Mouse (Mus musculus): ENCODE data around the gene Iqca.

Iqca gene

GRCm38 (mm10) chr1:90131982-90132381 is 21.2 kb downstream of the Iqca start:
- DNase-seq, result no peak

- no peak for DNase-seq
Measured at GRCm38 (mm10) chr1:90124561-90124960, 28.6 kb downstream of the Iqca start.

DNA sequence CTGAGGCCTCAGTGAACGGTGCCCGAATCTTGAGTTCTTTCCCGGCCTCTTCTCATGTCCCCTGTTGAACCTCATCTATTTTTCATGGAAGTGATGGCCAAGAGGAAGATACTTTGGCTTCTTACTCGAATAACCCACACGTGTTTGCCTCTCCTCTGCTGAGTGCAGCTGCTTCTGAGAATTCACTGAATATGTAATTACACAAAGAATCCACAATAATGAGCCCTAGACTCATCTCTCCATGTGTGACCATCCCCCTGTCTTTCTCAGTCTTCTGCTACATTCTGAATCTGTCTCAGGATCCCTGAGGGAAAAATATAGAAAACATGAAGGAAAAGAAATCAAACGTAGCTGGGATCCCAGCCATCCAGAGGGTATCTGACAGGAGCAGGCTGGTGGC is 32.5 kb downstream of the Iqca start:
- no peak for DNase-seq

DNA sequence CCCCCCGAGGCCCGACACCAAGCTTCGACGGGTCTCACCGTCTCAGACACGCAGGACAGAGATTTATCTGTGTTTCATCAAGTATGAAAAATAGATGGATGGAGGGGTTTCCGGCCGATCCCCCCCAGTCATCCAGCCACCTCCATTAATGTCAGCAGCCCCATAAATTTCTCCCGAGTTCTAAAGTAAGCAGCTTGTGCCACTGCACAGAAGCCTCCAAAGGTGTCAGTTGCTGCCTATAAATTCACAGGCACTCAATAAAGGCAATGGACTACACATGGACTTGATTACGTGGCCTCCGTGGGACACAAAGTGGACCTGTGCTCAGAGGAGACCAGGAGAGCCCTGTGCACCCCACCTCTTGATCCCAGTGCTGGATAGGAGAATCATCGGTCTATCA is 34.0 kb downstream of the Iqca start:
- DNase-seq, result no peak

- no peak for DNase-seq
Measured at GRCm38 (mm10) chr1:90117207-90117606, 36.0 kb downstream of the Iqca start.

DNA sequence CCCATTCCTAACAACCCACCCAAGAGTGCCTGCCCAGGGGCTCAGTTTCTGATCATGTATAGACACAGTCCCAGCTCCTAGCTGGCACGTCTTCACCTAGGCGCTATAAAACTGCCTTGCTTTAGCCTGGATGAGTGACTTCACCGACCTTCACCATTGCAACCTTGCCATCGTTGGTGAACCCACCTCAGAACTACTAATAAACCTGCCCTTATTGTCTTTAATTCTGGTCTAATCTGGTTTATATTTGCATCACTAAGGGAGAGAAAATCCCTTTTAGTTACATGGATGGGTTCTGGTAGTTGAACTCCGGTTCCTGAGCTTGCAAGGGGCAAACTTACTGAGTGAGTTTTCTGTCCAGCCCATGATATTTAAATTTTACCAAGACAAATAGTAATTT is 38.6 kb downstream of the Iqca start:
- no peak for DNase-seq

DNA sequence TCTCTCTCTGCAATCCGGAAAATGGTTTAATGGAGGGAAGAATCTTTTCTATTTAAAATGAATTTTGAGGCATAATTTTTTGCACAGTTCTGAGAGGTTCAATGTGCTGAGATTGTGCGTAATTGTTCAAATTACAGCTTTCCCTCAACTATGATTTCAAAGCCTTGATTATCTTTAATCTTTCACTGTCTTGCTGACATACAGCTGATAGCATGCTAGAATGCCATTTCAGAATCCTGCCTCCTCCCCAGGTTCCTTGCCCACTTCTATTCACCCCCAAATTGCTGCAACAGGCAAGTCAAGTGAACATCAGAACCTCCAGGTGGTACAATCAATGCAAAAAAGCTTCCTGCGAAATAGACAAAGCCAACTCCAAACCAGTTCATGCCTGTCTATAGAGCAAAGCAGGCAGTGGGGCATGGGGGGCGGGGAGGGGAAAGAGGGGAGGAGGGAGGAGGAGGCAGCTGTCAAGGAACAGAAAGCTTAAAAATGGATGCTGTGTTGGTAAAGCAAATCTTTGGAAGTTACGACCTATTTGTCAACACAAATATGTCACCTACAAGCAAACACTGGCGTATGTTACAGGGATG is 39.5 kb downstream of the Iqca start:
- DNase-seq, result no peak

DNA sequence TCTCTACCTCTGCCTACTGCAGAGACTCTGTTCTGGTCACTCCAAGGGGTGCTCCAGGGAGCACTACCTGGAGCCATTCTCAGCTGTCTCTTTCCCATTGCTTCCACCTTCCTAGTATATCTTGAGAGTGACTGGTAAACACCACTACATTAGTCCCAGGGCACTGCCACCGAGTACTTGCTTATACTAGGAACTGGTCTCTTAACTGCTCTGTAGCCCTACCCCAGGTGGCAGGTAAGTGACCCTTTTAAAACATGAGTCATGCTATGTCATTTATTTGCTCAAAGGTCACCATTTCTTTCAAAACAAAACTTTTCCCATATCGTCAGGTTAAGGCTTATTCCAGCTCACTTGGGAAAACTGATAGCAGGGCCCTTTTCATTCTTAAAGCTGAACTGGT is 40.5 kb downstream of the Iqca start:
- DNase-seq, result no peak

DNA sequence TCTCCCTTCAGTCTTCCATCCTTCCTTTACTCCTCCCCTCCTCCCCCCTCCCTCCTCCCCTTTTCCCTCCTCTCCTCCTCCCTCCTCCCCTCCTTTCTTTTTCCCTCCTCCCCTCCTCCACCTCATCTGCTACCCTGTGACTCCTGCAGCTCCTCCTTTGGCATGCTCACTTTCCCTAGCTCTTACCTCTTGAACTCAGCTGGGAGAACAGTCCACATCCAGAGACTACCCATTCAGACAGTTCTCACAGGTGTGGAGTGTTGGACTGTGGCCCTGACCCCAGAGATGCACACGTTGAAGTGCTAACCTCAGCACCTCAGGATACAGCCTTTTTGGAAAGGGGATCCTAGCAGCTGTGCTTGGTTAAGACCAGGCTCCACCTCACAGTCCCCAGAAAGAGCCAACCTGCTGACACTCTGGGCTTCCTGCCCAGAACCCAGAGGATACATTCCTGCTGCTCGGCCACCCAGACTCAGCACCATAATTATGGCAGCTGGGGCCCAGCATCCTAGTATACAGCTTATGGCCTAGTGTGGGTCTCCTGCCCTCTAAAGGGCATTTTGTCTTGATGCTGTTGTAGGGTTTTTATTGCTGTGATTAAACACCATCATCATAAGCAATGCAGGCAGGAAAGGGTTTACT is 41.9 kb downstream of the Iqca start:
- DNase-seq, result no peak

GRCm38 (mm10) chr1:90103896-90104487 is 49.2 kb downstream of the Iqca start:
- DNase-seq, result no peak

DNA sequence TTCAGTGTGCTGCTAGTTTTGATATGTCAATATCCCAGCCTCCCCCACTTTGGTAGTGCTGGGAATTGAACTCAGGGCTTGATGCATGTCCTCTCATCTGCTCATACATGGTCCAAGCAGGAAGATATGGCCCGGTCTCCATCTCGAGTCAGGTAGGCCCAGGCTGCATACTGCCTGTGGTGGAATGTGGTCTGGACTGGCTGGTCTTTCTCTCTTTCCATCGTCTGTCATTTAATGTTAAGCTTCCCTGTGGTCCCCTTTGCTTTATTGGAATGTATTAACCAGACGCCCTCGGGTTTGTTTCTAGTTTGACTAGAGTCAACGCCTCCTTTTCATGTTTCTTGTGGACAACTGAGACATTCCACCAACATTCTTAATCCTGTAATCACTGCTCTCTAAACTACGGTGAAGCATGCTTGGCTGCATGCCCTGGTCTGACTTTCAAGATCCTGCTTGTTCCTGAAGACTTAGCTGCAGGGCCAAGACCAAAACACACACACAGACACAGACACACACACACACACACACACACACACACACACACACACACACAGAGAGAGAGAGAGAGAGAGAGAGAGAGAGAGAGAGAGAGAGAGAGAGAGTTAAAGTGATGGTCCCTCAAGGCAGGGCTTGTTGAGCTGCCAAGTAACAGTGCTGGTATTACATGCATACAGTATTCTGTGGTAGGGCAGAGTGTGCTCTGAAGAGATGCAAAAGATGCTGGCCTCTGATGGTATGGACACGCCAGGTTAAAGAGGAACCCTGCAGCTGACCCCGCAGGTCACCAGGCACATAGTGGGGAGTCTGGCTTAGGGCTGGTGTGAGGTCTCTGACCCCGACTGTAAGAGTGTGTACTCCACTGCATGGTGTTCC is 52.6 kb downstream of the Iqca start:
- no peak for DNase-seq

- DNase-seq, result no peak
Measured at GRCm38 (mm10) chr1:90092816-90093493, 60.2 kb downstream of the Iqca start.

DNA sequence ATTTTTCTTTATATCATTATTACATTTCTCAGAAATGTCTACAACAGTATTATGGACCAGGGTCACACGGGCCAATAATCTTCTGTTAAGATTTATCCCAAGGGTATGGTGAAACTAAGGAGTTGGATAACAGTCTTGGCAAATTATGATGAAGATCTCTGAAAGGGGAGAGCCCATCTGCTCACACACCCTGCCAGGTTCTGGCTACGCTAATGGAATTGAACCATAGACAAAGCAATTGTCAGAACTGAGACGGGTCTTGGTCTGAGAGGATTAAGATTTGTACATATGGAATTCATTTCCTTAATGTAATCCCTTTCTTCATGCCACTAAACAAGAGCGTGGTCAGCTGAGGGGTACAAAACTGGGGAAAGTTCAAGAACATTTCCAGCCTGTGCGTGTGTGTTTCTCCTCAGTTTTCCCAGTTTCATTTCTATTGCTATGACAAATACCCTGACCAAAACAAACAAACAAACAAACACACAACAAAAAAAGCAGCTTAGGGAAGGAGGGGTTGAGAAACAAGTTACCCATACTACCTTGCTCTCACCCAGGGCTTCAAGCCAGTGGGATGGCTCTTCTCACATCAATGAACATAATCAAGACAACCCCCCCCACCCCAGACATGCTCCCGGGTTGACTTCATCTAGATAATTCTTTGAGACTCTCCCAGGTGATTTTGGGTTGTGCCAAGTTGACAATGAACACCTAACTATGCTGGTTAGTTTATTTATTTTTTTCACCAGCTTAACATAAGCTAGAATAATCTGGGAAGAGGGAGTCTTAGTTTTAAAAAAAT is 64.8 kb downstream of the Iqca start:
- DNase-seq, result no peak

GRCm38 (mm10) chr1:90086461-90086860 is 66.7 kb downstream of the Iqca start:
- DNase-seq, result no peak

DNA sequence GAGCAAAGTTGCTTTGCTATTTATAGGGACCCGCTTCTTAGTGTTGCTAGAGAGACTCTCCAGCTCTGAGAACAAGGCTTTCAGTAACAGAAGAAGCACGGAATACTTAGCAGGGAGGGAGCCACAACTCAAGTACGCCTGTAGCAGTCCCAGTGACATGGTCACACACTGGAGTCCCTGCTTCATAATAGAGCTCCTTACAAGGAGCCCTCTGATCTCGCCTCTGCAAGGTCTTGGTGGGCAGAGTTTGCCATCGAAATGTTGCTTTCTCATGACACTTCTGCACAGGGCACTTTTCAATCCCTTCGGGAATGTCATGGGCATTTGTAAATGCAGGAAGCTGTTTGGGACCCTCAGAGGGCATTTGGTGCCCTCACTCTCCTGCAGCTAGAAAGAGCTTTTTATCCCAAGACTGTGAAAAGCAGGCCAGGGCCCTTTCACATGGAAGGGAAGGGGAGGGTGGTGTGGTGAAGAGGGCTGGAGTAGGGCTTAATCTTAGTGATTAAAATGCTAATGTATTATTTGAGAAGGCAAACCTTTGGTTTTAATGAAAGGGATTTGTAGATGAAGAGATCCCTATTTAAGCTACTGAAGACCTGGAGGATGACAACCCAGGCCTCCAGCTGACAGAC is 67.6 kb downstream of the Iqca start:
- DNase-seq, result no peak

DNA sequence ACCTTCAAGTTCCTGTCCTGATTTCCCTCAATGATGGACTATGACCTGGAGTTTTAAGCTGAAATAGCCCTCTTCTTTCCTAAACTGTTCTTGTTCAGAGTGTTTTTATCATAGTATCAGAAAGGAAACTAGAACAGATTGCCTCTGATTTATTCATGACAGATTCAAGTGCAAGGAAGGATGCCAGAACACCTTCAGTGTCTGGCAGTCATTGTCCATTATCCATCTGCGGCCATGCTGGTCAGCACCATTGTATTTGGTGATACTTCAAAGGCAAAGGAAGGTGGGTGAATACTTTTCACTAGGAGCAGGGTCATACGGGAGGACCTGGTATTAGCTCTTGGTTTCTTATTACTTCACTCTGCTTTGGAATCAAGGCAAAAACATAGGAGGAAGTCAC is 76.9 kb downstream of the Iqca start:
- no peak for DNase-seq

- no peak for DNase-seq
Measured at GRCm38 (mm10) chr1:90074779-90075178, 78.4 kb downstream of the Iqca start.

GRCm38 (mm10) chr1:90071812-90072580 is 81.2 kb downstream of the Iqca start:
- no peak for DNase-seq

- DNase-seq, result no peak
Measured at GRCm38 (mm10) chr1:90060599-90060998, 92.6 kb downstream of the Iqca start.

GRCm38 (mm10) chr1:90060054-90060453 is 93.1 kb downstream of the Iqca start:
- DNase-seq, result no peak

DNA sequence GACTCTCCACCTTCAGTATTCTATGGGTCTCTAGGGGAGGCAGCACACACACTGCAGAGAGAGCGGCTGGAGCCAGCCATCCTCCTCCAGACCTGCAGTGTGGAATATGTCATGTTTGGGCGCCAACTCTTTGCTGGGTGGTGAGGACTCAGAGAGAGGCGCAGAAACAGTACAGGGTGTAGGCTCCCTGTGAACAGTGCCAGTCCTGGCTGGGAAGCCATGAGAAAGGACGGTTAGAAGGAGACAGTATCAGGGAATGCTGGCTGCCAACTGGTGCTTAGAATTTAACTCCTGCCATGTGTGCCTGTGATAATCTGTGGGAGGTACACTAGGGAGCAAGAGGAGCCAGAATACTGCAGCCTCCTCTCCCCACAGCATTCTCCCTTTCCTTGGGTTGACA is 98.2 kb downstream of the Iqca start:
- DNase-seq, result no peak

All from thymus, postnatal 36 days (tissue).